In genomic region chr15:85610618-85611218, GRCm38 (mm10) we compare ENCODE assay signal across 7 mouse cellular contexts. TPM values are rescaled to one million over a fixed set of nuclear protein-coding genes. Genes with fewer than 3 reads are reported as not detected.
DNase-seq lines count a peak whose midpoint lies in the region; ATAC-seq lines count a peak whose summit lies in the region.

No protein-coding gene starts in this region.

- peak; percentile 93 for DNase-seq in adrenal gland, adult 2 months
- peak; percentile 74 for DNase-seq in embryo, embryonic 11 days
- peak; percentile 81 to 83 for DNase-seq in gastrocnemius, postnatal 36 days
- DNase-seq in left cerebral cortex, postnatal 4 days = peak; percentile 94
- peak; percentile 50 to 63 for DNase-seq in spleen, adult 18-20 months

- H3K4me3 ChIP-seq in intestine, embryonic 16.5 days (ENCODE audit: low read length) = no peak overlapping the region
- H3K4me3 ChIP-seq in midbrain, embryonic 15.5 days = no peak overlapping the region

- peaks cover 7% of the 10 kb centered on the region for H3K27me3 ChIP-seq in intestine, embryonic 16.5 days (replicated peaks; ENCODE audit: control insufficient read depth, insufficient read depth, low read length)
- H3K27me3 ChIP-seq in midbrain, embryonic 15.5 days (replicated peaks) = 0 out of 2 replicates have a peak, but pooled peaks cover 6% of the 10 kb centered on the region

- intact Hi-C loops in gastrocnemius, postnatal 36 days (cut with DNase I) = loop anchor here (1.0 kb wide), 1 partner anchor 99 kb away; no protein-coding TSS in a partner anchor
- intact Hi-C loops in left cerebral cortex, postnatal 4 days (cut with DNase I) = no loop called here

- 33% methylated on average over 8 of the region's 8 CpGs for WGBS in intestine, embryonic 16.5 days
- 60% methylated on average over 8 of the region's 8 CpGs for WGBS in midbrain, embryonic 15.5 days

- no peaks in the 10 kb centered on the region for H3K9me3 ChIP-seq in intestine, embryonic 16.5 days (ENCODE audit: control insufficient read depth, low read length)
- H3K9me3 ChIP-seq in midbrain, embryonic 15.5 days = no peaks in the 10 kb centered on the region

- H3K36me3 ChIP-seq in intestine, embryonic 16.5 days (ENCODE audit: control insufficient read depth, insufficient read depth, low read length) = no peaks in the 10 kb centered on the region
- H3K36me3 ChIP-seq in midbrain, embryonic 15.5 days (replicated peaks) = no peaks in the 10 kb centered on the region

- peaks cover 29% of the 10 kb centered on the region for H3K4me1 ChIP-seq in intestine, embryonic 16.5 days (ENCODE audit: control insufficient read depth, insufficient read depth, low read length)
- peaks cover 17% of the 10 kb centered on the region; the same call in 1 of the 2 replicates for H3K4me1 ChIP-seq in midbrain, embryonic 15.5 days

- peak overlapping the region; percentile 26; the same call in 1 of the 2 replicates for H3K9ac ChIP-seq in intestine, embryonic 16.5 days (ENCODE audit: low read depth, low read length)
- H3K9ac ChIP-seq in midbrain, embryonic 15.5 days = no peak overlapping the region

- peak overlapping the region; percentile 75 for H3K27ac ChIP-seq in intestine, embryonic 16.5 days (ENCODE audit: low read length)
- H3K27ac ChIP-seq in midbrain, embryonic 15.5 days = peak overlapping the region; percentile 63

- no peak overlapping the region for H3K4me2 ChIP-seq in intestine, embryonic 16.5 days (ENCODE audit: low read depth, low read length)
- H3K4me2 ChIP-seq in midbrain, embryonic 15.5 days = no peak overlapping the region

- peak; percentile 88 for ATAC-seq in intestine, embryonic 16.5 days
- ATAC-seq in midbrain, embryonic 15.5 days (replicated peaks) = peak; percentile 82

RNA-seq across cellular contexts. Expression of gene Wnt7b, which starts 28.4 kb away (rescaled TPM):
- 1 to 10 TPM in 1 of 2 experiments, under 1 TPM in 1; 0.86 to 1.2 TPM for total RNA-seq in adrenal gland, adult 2 months (2021)
- polyA plus RNA-seq in adrenal gland, adult 2 months (2012; rRNA removed) = 1.0 and 1.1 TPM in 2 replicates
- total RNA-seq in gastrocnemius, postnatal 36 days (2021) = not detected
- polyA plus RNA-seq in intestine, embryonic 16.5 days (2015; fragmentation: Nextera tagmentation; extraction: Ambion mirVana) = 0.66 and 0.71 TPM in 2 replicates
- 10 to 100 TPM; 65.6 to 67.5 TPM for total RNA-seq in left cerebral cortex, postnatal 4 days (2021)
- 33.2 and 35.0 TPM in 2 replicates for polyA plus RNA-seq in midbrain, embryonic 15.5 days (2015; fragmentation: Nextera tagmentation; extraction: Ambion mirVana)

Comparison
In these comparisons a context has a peak if more than half of its experiments do, and no peak if none do; other contexts are left out.
1. RNA of gene Wnt7b, which starts 28.4 kb away (total RNA-seq): 65.6 to 67.5 TPM in left cerebral cortex, postnatal 4 days; 0.86 to 1.2 TPM in adrenal gland, adult 2 months and not detected in gastrocnemius, postnatal 36 days; every median in the first group is over 10 times any median in the second.
2. Peak in every context shown above with its lines, with median percentiles within 50 percentile points of each other: DNase-seq.